In genomic region chr2:163642685-163643575, GRCm38 (mm10) we compare ENCODE assay signal across 8 mouse cellular contexts. TPM values are rescaled to one million over a fixed set of nuclear protein-coding genes. Genes with fewer than 3 reads are reported as not detected.
A peak's percentile ranks its signal among the peaks of the same experiment; 100 is the strongest.
DNase-seq lines count a peak whose midpoint lies in the region; ATAC-seq and TF ChIP-seq lines count a peak whose summit lies in the region.

No protein-coding gene starts in this region.

- peaks cover 12% of the 10 kb centered on the region; the same call in 1 of the 2 replicates for H3K36me3 ChIP-seq in heart, embryonic 10.5 days
- H3K36me3 ChIP-seq in kidney, embryonic 14.5 days (ENCODE audit: control insufficient read depth, insufficient read depth, low read length): peaks cover 3% of the 10 kb centered on the region; the same call in 1 of the 2 replicates

- no peak for ATAC-seq in kidney, embryonic 14.5 days (ENCODE audit: low FRiP score, low TSS enrichment)

- DNase-seq in urinary bladder, postnatal 36 days (ENCODE audit: low spot score in 2 of 2): peak; percentile 32 to 66
- no peak for DNase-seq in urinary bladder, postnatal 25 days (ENCODE audit: low spot score)
- DNase-seq in heart, embryonic 10.5 days (ENCODE audit: low spot score): peak; percentile 90
- DNase-seq in lung, postnatal 14 days: peak; percentile 70
- DNase-seq in spleen, postnatal 10 days (ENCODE audit: low spot score in 2 of 2): peak; percentile 80 to 90
- no peak for DNase-seq in Muller cell, postnatal 12 days (ENCODE audit: inconsistent ontology term)

- H3K27ac ChIP-seq in cortical plate, adult 2 months (ENCODE audit: insufficient read depth, low read length): peak overlapping the region; percentile 98
- H3K27ac ChIP-seq in heart, embryonic 10.5 days: peak overlapping the region; percentile 99
- peak overlapping the region; percentile 52; the same call in 1 of the 2 replicates for H3K27ac ChIP-seq in kidney, embryonic 14.5 days (ENCODE audit: low read depth, low read length)

- H3K27me3 ChIP-seq in heart, embryonic 10.5 days (ENCODE audit: insufficient read depth, poor library complexity, severe bottlenecking): no peaks in the 10 kb centered on the region
- H3K27me3 ChIP-seq in kidney, embryonic 14.5 days (ENCODE audit: control insufficient read depth, insufficient read depth, low read length): no peaks in the 10 kb centered on the region

- WGBS in heart, embryonic 10.5 days: 86% methylated on average over 30 of the region's 30 CpGs
- WGBS in kidney, embryonic 14.5 days: 89% methylated on average over 30 of the region's 30 CpGs

- TF ChIP-seq CTCF in cortical plate, adult 2 months (IDR thresholded peaks at IDR 0.05; ENCODE audit: extremely low read depth, insufficient read depth, low read length): no peak

- H3K9me3 ChIP-seq in heart, embryonic 10.5 days: no peaks in the 10 kb centered on the region
- no peaks in the 10 kb centered on the region for H3K9me3 ChIP-seq in kidney, embryonic 14.5 days (ENCODE audit: control insufficient read depth, low read length)

- peak overlapping the region; percentile 62 for H3K4me2 ChIP-seq in kidney, embryonic 14.5 days (replicated peaks; ENCODE audit: low read depth, low read length)

- H3K4me3 ChIP-seq in cortical plate, adult 2 months (ENCODE audit: insufficient read depth, low read length): peak overlapping the region; percentile 91
- peak overlapping the region; percentile 97 for H3K4me3 ChIP-seq in heart, embryonic 10.5 days
- peak overlapping the region; percentile 87; the same call in 1 of the 2 replicates for H3K4me3 ChIP-seq in kidney, embryonic 14.5 days (ENCODE audit: low read length)

- peaks cover 11% of the 10 kb centered on the region; the same call in 1 of the 2 replicates for H3K4me1 ChIP-seq in cortical plate, adult 2 months (ENCODE audit: control insufficient read depth, insufficient read depth, low read length)
- peaks cover 64% of the 10 kb centered on the region for H3K4me1 ChIP-seq in heart, embryonic 10.5 days
- H3K4me1 ChIP-seq in kidney, embryonic 14.5 days (ENCODE audit: control insufficient read depth, insufficient read depth, low read length): 0 out of 2 replicates have a peak, but pooled peaks cover 10% of the 10 kb centered on the region

- H3K9ac ChIP-seq in kidney, embryonic 14.5 days (ENCODE audit: low read depth, low read length): peak overlapping the region; percentile 92; the same call in 1 of the 2 replicates

- TF ChIP-seq POLR2A in cortical plate, adult 2 months (IDR thresholded peaks at IDR 0.05; ENCODE audit: extremely low read depth, insufficient read depth, low read length): no peak

RNA-seq across cellular contexts. Expression of gene Serinc3, which starts 2.0 kb away (rescaled TPM):
- 209 and 210 TPM in 2 replicates for polyA plus RNA-seq in cortical plate, adult 2 months (2012; rRNA removed)
- 51.1 and 55.2 TPM in 2 replicates for polyA plus RNA-seq in heart, embryonic 10.5 days (2016; fragmentation: Nextera tagmentation; extraction: Ambion mirVana)
- 35.4 and 43.0 TPM in 2 replicates for polyA plus RNA-seq in kidney, embryonic 14.5 days (2014; fragmentation: Nextera tagmentation; extraction: Ambion mirVana)

RNA-seq across cellular contexts. Expression of gene Pkig, which starts 15.3 kb away (rescaled TPM):
- 143 and 146 TPM in 2 replicates for polyA plus RNA-seq in cortical plate, adult 2 months (2012; rRNA removed)
- polyA plus RNA-seq in heart, embryonic 10.5 days (2016; fragmentation: Nextera tagmentation; extraction: Ambion mirVana): 226 and 259 TPM in 2 replicates
- 187 and 203 TPM in 2 replicates for polyA plus RNA-seq in kidney, embryonic 14.5 days (2014; fragmentation: Nextera tagmentation; extraction: Ambion mirVana)

RNA-seq across cellular contexts. Expression of gene Ttpal, which starts 40.8 kb away (rescaled TPM):
- 45.8 and 49.3 TPM in 2 replicates for polyA plus RNA-seq in cortical plate, adult 2 months (2012; rRNA removed)
- polyA plus RNA-seq in heart, embryonic 10.5 days (2016; fragmentation: Nextera tagmentation; extraction: Ambion mirVana): 27.5 and 31.8 TPM in 2 replicates
- polyA plus RNA-seq in kidney, embryonic 14.5 days (2014; fragmentation: Nextera tagmentation; extraction: Ambion mirVana): 16.0 and 40.3 TPM in 2 replicates

Comparison
In these comparisons a context has a peak if more than half of its experiments do, and no peak if none do; other contexts are left out.
1. DNase-seq: peak in urinary bladder, postnatal 36 days (2 of 2), heart, embryonic 10.5 days (single experiment), lung, postnatal 14 days (single experiment) and spleen, postnatal 10 days (2 of 2); none in urinary bladder, postnatal 25 days (single experiment) and Muller cell, postnatal 12 days (single experiment).
2. Peak in every context shown above with its lines, with median percentiles within 50 percentile points of each other: H3K27ac ChIP-seq and H3K4me3 ChIP-seq.